Mouse (Mus musculus) testis, adult 2 months (tissue): ENCODE data around the gene Usp40.

Experiments
- CTCF ChIP-seq: fragments of 200-500 bp; IDR thresholded peaks from 2 replicates; pipeline ENCODE4 v1.5.1; 2012; ENCODE audit warnings: low read depth, mild to moderate bottlenecking, inconsistent platforms, low read length, moderate library complexity; ENCODE audit not compliant: control insufficient read depth, insufficient read depth, insufficient replicate concordance
- POLR2A ChIP-seq: fragments of 200-500 bp; IDR thresholded peaks from 2 replicates; pipeline ENCODE4 v1.6.1; 2012; ENCODE audit warnings: low read depth, mild to moderate bottlenecking, inconsistent platforms, low read length, moderate library complexity; ENCODE audit not compliant: control insufficient read depth

- TF ChIP-seq POLR2A = no peak
- no peak for TF ChIP-seq CTCF
Measured at GRCm38 (mm10) chr1:87947681-87948091, 60.7 kb downstream of the Usp40 start.
